Mouse (Mus musculus) cerebellum, adult 8-10 months (tissue): ENCODE results near the gene Cenpb.

Source experiments
- DNase-seq: peaks from one replicate; pipeline ENCODE4 v3.0.0; 2022

Cenpb gene

DNA sequence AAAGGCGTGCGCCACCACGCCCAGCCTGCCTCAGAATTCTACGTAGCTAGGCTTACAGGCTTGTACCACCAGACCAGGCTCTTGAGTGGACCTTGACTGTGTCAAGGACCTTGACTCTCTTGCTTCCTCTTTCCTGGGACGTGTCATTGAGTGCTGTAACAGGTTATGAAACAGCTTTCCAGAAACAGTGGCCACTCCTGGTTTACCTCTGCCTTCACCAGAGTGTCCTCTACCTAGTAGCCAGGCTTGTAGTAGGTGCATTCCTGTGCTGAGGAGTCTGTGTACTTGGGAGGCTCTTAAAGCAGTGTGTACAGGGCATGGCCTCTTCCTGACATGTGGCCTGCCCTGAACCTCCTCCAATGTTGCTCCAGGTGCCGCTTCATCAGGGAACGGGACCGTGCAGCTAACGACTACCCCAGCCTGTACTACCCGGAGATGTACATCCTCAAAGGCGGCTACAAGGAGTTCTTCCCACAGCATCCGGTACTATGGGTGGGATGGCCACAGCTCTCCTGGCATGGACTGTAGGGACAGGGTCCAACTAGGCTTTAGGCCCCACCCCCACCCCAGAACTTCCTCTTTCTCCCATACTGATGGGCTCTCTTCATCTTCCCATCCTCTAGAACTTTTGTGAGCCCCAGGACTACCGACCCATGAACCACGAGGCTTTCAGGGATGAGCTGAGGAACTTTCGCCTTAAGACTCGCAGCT, 16.9 kb upstream of the Cenpb start:
- DNase-seq: no peak

DNA sequence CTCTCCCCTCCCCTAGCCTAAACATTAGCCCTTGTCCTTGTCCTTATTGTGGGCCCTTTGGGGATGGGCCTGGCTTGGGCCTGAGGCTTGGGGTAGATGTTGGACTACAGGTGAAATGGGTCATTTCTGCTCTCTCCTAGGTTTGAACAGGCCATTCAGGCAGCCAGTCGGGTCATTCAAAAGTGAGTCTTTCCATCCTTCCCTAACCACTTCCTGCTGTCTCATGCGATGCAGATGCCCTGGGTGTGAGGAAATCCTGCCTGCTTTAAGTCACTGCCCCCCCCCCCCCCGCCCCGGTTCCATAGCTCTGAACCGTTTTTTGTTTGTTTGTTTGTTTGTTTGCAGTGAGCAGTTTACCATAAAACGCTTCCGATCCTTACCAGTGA, 11.1 kb upstream of the Cenpb start:
- no peak for DNase-seq

GRCm38 (mm10) chr2:131190344-131191004, 10.6 kb upstream of the Cenpb start:
- DNase-seq: no peak

DNA sequence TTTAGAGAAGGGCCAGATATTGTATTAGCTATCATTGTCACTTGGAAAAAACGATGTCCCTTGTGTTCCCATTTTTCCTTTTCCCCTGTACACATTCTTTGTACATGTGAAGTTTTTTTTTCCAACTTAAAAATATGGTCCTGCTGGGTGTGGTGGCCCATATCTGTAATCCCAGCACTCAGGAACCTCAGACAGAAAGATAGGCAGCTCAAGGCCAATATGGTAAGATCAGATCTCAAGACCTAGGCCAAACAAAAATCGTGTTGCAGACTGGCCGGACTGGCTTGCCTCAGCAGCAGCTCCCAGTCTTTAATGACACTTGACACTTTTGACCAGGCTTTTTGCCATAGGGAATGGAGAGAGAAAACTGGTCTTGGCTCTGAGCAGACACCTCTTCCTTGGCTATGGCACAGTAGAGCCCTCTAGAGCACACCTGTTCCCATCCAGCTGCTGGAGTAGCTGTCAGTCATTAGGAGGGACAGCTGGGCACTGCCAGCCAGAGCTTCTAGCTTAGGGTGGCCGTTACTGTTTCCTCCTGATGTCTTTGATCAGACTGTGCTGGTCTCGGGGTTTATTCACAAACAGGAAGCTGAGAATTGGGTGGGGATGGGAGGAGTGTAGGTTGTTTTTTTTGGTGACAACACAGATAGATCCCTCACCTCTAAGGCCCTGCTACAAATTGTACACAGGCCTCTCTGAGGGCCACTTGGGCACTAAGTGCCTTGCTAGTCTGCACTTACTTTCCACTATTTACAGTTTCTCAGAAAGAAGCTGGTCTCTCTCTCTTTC, 9.8 kb upstream of the Cenpb start:
- no peak for DNase-seq

GRCm38 (mm10) chr2:131188311-131188710, 8.4 kb upstream of the Cenpb start:
- no peak for DNase-seq

GRCm38 (mm10) chr2:131187602-131187922, 7.7 kb upstream of the Cenpb start:
- no peak for DNase-seq

GRCm38 (mm10) chr2:131186771-131187601, 7.1 kb upstream of the Cenpb start, which contains the start of the genes Cdc25b and Spef1:
Gene Cdc25b, plus strand, starts transcription at chr2:131186949.
Gene Spef1, minus strand, starts transcription at chr2:131187282.
- peak; percentile 78 for DNase-seq

DNA sequence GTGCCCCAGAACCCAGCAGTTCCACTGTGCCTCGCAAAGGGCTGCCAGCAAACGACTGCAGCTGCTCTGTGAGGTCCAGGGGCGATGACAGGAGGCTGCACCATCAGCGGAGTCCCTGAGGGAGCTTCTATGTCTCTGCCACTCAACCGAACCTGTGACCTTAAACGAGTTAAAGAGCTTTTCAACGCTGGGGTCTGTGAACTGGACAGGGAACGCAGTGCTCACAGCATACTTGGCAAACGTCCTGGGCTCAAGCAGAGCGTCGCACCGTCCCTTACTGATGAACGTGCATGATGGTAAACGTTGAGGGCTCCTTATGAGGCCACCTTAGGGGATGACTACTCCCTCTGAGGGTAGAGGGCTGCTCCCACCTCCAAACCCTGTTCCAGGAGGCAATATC, 6.5 kb upstream of the Cenpb start:
- DNase-seq: no peak

DNA sequence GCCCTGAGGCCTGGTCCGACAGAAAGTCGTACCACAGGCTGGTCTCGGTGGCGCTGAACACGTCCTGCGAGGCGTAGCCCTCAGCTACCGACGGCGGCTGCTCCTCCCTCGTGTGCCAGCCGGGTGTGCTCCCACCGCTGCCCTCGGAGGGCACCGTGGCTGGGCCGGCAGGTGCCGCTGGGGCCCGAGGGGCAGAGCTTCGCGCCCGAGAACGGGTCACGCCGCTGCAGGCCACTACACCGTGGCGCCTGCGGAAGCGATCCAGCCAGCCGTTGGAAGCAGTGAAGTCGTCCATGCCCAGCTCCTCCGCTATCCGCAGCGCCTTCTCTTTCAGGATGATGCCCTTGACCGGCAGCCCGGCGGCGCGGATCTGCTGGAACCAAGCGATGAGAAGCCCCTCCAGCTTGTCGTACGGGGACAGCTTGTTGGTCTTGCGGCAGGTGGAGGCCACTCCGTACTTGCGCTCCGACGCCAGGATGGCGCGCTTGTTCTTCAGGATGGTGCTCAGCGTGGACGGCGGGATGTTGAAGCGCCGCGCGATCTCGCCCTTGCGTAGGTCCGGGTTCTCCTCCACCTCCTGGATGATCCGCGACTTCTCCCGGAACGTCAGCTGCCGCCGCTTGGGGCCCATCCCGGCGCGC, 501 bp downstream of the Cenpb start:
- DNase-seq: peak; percentile 71

DNA sequence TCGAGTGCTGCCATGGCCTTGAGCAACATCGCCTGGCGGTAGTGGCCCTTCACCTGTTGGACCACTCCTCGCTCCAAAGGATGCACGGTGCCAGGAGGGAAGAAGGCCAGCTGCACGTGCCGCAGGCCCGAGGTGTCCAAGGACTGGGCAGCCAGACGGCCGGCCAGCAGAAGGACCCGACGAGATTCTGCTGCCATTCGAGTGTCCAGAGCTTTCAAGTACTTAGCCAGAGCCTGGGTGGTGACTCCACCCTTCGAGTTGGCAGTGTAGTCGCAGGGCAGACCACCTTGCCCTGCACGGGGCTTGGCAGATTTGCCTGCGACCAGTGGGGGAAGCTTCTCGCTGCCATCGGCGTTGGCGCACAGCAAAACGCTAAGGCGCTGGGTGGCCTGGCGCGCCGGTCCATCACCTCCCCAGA, 1.0 kb downstream of the Cenpb start:
- DNase-seq: no peak

DNA sequence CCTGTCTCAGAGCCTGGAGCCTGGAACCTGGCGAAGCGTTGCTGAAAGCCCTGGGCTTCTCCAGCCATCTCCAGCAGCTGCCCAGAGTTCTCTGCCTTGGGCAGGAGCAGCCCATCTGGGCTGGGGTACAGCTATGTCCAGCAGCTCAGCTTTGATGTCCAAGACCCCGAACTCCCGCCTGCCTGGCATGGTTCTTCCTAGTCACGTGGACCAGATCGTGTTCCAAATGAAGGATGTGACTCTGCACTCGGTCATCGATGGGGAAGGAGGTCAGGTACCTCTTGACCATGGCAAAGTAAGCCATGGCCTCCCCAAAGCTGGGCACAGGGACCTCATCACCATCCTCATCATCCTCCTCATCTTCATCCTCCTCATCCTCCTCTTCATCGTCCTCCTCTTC, 1.9 kb downstream of the Cenpb start:
- no peak for DNase-seq

DNA sequence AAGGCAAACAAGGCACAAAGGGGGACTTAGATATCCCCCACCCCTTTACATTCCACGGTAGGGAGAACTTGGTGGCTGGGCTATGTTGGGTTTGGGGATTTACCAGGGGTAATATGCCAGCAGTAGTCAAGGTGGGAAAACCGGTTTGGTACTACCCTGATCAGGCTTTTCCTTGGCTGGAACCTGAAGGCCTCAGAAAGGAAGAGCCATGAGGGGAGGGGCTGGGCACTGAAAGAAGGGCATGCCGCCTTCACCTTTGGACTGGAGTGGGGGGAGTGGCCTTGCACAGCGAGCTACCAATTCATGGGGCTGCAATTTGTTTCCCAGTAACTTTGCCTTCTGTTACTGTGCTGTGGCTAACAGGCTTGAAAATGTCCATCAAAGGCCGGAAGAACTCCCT, 3.4 kb downstream of the Cenpb start:
- DNase-seq: no peak

- no peak for DNase-seq
Observed at GRCm38 (mm10) chr2:131175945-131176309, 3.9 kb downstream of the Cenpb start.

DNA sequence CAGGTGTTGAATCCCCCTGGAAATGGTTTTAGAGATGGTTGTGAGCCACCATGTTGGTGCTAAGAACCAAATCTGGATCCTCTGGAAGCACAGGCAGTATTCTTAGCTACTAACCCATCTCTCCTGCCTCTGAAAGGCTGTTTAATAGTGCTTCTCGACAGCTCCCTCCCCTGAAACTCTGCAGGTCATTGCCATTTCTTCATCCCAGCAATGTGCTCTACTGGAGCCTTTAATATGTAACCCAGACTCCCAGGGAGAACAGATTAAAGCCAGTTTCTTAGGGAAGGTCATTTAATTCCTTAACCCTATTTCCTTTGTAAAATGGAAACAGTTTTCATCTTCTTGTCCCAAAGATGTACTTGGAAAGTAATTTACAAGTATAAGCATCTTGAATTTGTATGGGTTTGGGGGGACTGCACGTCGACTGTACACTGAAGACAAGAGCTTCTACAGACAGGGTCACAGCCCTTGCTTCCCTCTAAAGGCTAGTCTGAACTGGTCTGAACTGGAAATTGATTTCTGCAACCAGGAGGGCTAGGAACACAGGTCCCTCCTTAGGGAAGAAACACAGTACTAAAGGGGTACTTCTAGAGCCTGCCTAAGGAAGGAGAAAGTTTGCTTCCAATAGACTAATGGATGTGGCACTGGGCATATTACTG, 4.5 kb downstream of the Cenpb start:
- DNase-seq: no peak

DNA sequence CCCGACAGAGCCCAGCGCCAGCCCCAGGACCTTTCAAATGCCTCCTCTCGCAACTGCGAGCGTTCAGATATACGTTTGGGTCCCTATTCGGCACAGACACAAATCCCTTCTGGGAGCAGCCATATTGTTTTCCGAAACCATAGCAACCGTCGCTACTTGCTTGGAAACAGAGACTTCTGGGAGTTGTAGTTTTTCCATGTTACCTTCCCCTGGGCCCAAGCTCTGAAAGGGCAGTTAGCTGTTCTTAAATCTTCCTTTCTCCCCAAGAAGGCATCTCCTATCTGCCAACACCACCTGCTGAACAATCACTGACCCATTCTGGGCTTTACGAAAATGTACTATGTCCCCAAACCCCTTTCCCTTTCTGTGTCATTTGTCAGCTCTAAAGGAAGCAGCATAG, 5.2 kb downstream of the Cenpb start:
- DNase-seq: peak; percentile 64

- no peak for DNase-seq
Observed at GRCm38 (mm10) chr2:131172322-131172721, 7.5 kb downstream of the Cenpb start.

DNA sequence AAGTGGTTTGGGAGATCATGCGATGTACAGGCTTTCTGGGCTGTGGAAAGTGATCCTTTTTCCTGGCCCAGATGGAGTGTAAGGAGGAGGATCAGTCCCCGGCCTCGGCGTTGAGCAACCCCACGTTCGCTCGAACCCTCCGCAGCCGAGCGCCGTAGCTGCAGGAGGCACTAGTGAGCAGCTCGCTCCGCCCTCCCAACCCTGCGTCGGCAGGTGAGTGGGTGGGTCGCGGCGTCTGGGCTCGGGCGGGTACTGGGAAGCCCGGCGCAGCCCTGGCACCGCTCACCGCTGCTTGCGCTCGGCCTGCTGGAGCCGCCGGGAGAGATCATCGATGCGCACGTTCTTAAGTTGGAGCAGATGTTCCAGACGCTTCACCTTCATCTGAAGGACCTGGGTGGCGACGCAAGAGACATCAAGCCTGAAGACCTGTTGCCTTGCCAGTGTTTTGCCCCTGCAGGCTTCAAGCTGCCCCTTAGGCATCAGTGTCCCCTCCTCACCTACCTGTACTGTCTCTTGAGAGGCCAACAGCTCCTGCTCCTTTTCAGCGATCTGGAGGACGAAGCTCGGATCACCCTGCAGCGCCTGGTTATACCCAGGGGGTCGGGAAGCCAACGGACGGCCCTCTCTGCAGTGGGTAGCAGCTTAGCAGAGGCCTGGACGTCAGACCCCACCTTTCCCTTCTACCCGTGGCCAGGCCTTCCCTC, 8.3 kb downstream of the Cenpb start:
- DNase-seq: peak; percentile 53

DNA sequence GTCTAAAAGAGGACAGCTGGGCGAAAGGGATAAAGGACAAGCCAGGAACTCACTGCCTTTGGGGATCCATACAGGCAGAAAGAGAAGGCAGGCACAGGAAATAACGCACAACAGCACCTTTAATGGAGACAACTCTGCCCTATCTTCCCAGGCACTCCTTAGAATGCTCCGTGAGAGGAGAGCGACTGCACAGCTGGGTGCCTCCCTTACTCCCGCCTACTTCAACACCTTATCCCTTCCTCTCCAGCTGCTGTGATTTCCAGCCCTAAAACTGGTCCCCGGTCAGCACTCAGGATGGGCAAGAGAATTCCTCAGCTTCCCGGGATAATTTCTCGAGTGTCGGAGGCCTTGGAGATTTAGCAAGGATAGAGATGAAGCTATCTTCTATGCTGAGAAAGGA, 8.9 kb downstream of the Cenpb start:
- no peak for DNase-seq

GRCm38 (mm10) chr2:131168914-131169313, 11.0 kb downstream of the Cenpb start:
- DNase-seq: no peak

GRCm38 (mm10) chr2:131167984-131168383, 11.9 kb downstream of the Cenpb start:
- no peak for DNase-seq

GRCm38 (mm10) chr2:131166172-131166571, 13.7 kb downstream of the Cenpb start:
- DNase-seq: no peak
